Mouse (Mus musculus): Measurements from ENCODE around the gene Ube2b. TPM values are rescaled to one million over a fixed set of nuclear protein-coding genes. Genes with fewer than 3 reads are reported as not detected.
A peak's percentile ranks its signal among the peaks of the same experiment; 100 is the strongest.

Ube2b gene
- total and polyA plus RNA-seq, 2 experiments from 2014 or later: 125 to 230 TPM

DNA sequence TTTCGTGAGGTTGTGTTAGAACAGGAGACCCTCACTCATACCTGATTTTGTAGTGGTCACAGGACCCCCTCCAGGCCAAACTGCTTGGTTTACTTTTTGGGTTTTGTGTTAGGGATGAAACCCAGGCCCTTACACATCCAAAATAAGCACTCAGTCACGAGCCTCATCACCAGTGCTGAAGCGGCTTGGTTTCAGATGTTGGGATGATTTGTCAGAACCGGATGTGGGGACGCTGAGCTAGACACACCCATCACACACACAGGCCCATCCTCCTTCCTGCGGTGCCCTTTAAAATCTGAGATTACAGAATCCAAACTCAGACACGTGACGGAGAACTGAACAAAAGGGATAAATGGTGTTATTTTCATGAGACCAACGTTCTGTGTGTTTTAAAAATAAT is 31.7 kb downstream of the Ube2b start:
- Histone ChIP-seq H3K4me3 (ENCODE audit: low read length) (no peak overlapping the region), H3K27ac (no peak overlapping the region), H3K27me3 (ENCODE audit: insufficient read depth, low read length) (no peaks in the 10 kb centered on the region), H3K4me1 (ENCODE audit: insufficient read depth, low read length) (peaks cover 6% of the 10 kb centered on the region; the same call in 1 of the 2 replicates), H3K36me3 (ENCODE audit: insufficient read depth, low read length) (peaks cover 19% of the 10 kb centered on the region), H3K4me2 (ENCODE audit: low read depth, low read length) (no peak overlapping the region), H3K9me3 (ENCODE audit: low read length) (no peaks in the 10 kb centered on the region), H3K9ac (replicated peaks; ENCODE audit: low read length) (no peak overlapping the region)
- ATAC-seq (no peak), DNase-seq (ENCODE audit: low spot score) (no peak)
- WGBS: 95% methylated on average over 9 of the region's 9 CpGs
- no peak for TF ChIP-seq CTCF (IDR thresholded peaks at IDR 0.05; ENCODE audit: low read depth)

DNA sequence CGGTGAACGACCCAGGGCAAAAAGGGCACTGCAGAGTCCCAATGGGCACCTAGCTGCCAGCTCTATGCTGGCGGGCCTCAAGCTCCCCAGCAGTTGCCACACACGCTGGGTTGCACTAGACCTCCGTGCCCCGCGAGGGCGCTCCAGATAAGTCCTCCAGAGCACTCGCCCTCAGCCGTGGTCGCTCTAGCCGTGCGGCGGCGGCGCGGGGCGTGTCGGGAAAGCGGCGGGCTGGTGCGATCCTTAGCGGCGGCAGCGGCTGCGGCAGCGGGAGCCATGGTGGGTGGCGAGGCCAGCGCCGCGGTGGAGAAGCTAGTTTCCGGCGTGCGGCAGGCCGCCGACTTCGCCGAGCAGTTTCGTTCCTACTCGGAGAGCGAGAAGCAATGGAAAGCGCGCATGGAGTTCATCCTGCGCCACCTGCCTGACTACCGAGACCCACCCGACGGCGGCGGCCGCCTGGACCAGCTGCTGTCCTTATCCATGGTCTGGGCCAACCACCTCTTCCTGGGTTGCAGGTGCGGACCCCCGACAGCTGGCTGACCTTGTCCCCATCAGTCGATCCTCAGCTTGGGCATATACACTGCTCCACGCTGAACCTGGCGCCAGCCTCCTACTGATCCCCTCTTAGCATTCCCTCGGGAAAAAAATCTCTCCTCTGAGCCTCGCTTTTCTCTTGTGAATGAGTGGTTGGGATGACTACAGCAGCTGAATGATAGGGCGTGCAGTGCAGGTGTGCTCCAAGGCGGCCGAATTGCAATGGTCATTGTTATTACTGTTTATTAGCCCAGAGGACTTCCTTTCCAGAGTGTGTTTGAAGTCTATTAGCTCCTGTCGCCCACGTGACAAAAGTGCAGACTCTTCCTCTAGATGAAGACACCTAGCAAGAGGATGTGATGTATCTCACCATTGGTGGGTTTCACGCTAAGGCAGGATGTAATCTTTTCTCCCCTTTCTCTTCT is 32.8 kb downstream of the Ube2b start, which contains the start of gene Cdkn2aipnl:
Cdkn2aipnl (plus strand) TSS at position 219 of the 959 bp plus-strand sequence.
- Histone ChIP-seq H3K4me3 (ENCODE audit: low read length) (peak within 1 kb of the TSS; percentile 70), H3K36me3 (ENCODE audit: insufficient read depth, low read length) (peaks cover 19% of the 10 kb centered on the region), H3K27ac (peak within 1 kb of the TSS; percentile 71), H3K4me2 (ENCODE audit: low read depth, low read length) (peak within 1 kb of the TSS; percentile 83), H3K9ac (replicated peaks; ENCODE audit: low read length) (peak within 1 kb of the TSS; percentile 71), H3K9me3 (ENCODE audit: low read length) (no peaks in the 10 kb centered on the region), H3K4me1 (ENCODE audit: insufficient read depth, low read length) (peaks cover 6% of the 10 kb centered on the region; the same call in 1 of the 2 replicates), H3K27me3 (ENCODE audit: insufficient read depth, low read length) (no peaks in the 10 kb centered on the region)
- ATAC-seq (peak; percentile 96), DNase-seq (ENCODE audit: low spot score) (peak; percentile 98)
- WGBS: 3% methylated on average over 54 of the region's 63 CpGs
- peak; percentile 89 for TF ChIP-seq CTCF (IDR thresholded peaks at IDR 0.05; ENCODE audit: low read depth)

DNA sequence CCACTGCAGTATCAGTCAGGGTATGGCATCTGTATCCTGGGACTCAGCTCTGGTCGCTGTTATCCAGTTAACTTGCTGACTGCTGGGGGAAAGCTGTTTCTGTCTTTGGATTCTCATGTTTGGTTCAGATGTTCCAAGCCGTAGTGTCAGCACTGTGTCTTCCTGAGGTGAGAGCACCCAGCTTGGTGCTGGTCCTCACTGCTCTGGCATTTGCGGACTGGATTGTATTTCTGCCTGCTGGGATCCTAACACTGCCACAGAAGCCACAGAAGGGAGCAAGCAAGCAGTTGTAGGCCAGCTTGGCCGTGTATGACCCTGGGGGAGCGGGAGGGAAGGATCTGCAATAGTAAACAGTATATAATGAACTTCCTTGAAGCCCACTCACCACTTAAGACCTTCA is 33.9 kb downstream of the Ube2b start:
- DNase-seq (ENCODE audit: low spot score) (no peak), ATAC-seq (no peak)
- no peaks in the 10 kb centered on the region for H3K27me3 ChIP-seq (ENCODE audit: insufficient read depth, low read length)
- H3K4me2 ChIP-seq (ENCODE audit: low read depth, low read length): no peak overlapping the region
- H3K36me3 ChIP-seq (ENCODE audit: insufficient read depth, low read length): peaks cover 8% of the 10 kb centered on the region
- no peaks in the 10 kb centered on the region for H3K9me3 ChIP-seq (ENCODE audit: low read length)
- H3K27ac ChIP-seq: no peak overlapping the region
- H3K9ac ChIP-seq (replicated peaks; ENCODE audit: low read length): no peak overlapping the region
- WGBS: 81% methylated on average over 5 of the region's 5 CpGs
- no peak overlapping the region for H3K4me3 ChIP-seq (ENCODE audit: low read length)
- no peak for TF ChIP-seq CTCF (IDR thresholded peaks at IDR 0.05; ENCODE audit: low read depth)
- H3K4me1 ChIP-seq (ENCODE audit: insufficient read depth, low read length): peaks cover 6% of the 10 kb centered on the region; the same call in 1 of the 2 replicates

DNA sequence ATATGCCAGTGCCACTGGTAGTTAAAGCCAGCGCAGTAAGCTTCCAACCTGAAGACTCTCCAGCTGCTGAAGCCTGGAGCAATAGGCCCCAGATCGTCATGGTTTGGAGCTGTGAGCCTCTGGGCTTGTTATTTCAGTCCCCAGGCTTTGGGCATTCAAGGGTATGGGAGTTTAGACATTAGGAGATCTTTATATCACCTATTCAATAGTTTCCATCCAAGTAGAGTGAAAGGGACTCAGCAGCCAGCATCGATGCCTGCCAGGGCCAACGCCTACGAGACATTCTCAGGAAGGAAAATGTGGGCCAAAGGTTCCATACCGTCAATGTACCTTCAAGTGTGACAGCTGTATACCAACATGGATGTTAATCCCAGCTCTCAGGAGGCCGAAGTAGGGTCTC is 38.3 kb downstream of the Ube2b start:
- ATAC-seq: no peak
- no peak for DNase-seq (ENCODE audit: low spot score)
- no peak for TF ChIP-seq CTCF (IDR thresholded peaks at IDR 0.05; ENCODE audit: low read depth)
- WGBS: 91% methylated on average over 7 of the region's 7 CpGs
- no peaks in the 10 kb centered on the region for H3K27me3 ChIP-seq (ENCODE audit: insufficient read depth, low read length)
- H3K9me3 ChIP-seq (ENCODE audit: low read length): no peaks in the 10 kb centered on the region
- no peak overlapping the region for H3K4me3 ChIP-seq (ENCODE audit: low read length)
- H3K36me3 ChIP-seq (ENCODE audit: insufficient read depth, low read length): no peaks in the 10 kb centered on the region
- H3K4me2 ChIP-seq (ENCODE audit: low read depth, low read length): no peak overlapping the region
- no peaks in the 10 kb centered on the region for H3K4me1 ChIP-seq (ENCODE audit: insufficient read depth, low read length)
- H3K27ac ChIP-seq: no peak overlapping the region
- H3K9ac ChIP-seq (replicated peaks; ENCODE audit: low read length): no peak overlapping the region

DNA sequence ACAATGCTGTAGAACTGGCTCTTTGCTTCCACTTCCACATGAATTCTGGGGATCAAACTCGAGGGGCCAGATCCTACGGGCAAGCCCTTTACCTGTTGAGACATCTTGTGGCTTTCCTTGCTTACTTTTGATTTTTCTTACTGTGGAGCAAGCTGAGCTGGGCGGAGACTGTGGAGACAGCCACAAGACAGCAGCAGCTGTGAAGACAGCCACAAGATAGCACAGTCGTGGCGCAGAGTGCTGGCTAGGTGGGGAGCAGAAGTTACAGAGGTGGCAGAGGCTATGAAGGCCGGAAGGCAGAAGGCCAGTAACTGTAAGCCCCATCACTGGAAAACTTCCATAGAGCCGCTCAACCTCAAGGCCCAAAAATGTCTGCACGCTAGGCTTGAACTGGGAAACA is 38.8 kb downstream of the Ube2b start:
- H3K9ac ChIP-seq (replicated peaks; ENCODE audit: low read length): no peak overlapping the region
- WGBS: 93% methylated on average over 8 of the region's 8 CpGs
- TF ChIP-seq CTCF (IDR thresholded peaks at IDR 0.05; ENCODE audit: low read depth): no peak
- no peak overlapping the region for H3K4me3 ChIP-seq (ENCODE audit: low read length)
- no peaks in the 10 kb centered on the region for H3K36me3 ChIP-seq (ENCODE audit: insufficient read depth, low read length)
- no peaks in the 10 kb centered on the region for H3K4me1 ChIP-seq (ENCODE audit: insufficient read depth, low read length)
- no peak overlapping the region for H3K4me2 ChIP-seq (ENCODE audit: low read depth, low read length)
- no peaks in the 10 kb centered on the region for H3K9me3 ChIP-seq (ENCODE audit: low read length)
- no peak for ATAC-seq
- H3K27me3 ChIP-seq (ENCODE audit: insufficient read depth, low read length): no peaks in the 10 kb centered on the region
- no peak overlapping the region for H3K27ac ChIP-seq
- DNase-seq (ENCODE audit: low spot score): no peak

DNA sequence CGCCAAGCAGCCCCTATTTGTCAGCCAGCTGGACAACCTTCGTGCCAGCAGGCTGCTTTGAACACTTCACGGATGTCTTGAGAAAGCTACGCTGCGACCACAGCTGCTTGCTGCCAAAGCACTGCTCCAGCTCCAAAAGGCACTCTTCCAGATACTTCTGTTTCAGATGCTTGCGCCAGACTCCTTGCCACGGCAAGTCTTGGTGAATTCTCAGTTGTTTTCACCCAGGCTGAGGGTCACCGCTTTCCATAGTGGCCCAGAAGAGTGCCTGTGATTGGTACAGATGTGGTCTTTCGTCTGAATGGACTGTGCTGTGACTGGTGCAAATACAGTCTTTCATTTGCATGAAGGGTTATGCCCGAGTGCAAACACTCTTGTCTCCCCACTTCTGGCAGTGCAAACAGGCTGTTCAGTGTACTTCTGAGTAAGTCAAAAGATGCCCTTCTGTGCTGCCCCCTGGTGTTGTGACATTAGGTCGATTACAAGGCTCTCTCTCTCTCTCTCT is 39.5 kb downstream of the Ube2b start:
- no peak overlapping the region for H3K9ac ChIP-seq (replicated peaks; ENCODE audit: low read length)
- H3K36me3 ChIP-seq (ENCODE audit: insufficient read depth, low read length): no peaks in the 10 kb centered on the region
- H3K4me3 ChIP-seq (ENCODE audit: low read length): no peak overlapping the region
- no peaks in the 10 kb centered on the region for H3K4me1 ChIP-seq (ENCODE audit: insufficient read depth, low read length)
- ATAC-seq (peak; percentile 84), DNase-seq (ENCODE audit: low spot score) (peak; percentile 68)
- 46% methylated on average over 11 of the region's 11 CpGs for WGBS
- H3K4me2 ChIP-seq (ENCODE audit: low read depth, low read length): no peak overlapping the region
- H3K27ac ChIP-seq: no peak overlapping the region; the same call in 1 of the 2 replicates
- no peaks in the 10 kb centered on the region for H3K27me3 ChIP-seq (ENCODE audit: insufficient read depth, low read length)
- no peaks in the 10 kb centered on the region for H3K9me3 ChIP-seq (ENCODE audit: low read length)
- peak; percentile 46; the same call in 1 of the 2 replicates for TF ChIP-seq CTCF (IDR thresholded peaks at IDR 0.05; ENCODE audit: low read depth)
